Mouse (Mus musculus) yolk sac, embryonic 10.5 days (tissue): Measurements from ENCODE around the gene Heg1.

Experiments
- DNase-seq: peaks from one replicate; pipeline ENCODE4 v3.0.0-alpha.2; 2017; ENCODE audit warnings: low spot score

Heg1 gene

DNA sequence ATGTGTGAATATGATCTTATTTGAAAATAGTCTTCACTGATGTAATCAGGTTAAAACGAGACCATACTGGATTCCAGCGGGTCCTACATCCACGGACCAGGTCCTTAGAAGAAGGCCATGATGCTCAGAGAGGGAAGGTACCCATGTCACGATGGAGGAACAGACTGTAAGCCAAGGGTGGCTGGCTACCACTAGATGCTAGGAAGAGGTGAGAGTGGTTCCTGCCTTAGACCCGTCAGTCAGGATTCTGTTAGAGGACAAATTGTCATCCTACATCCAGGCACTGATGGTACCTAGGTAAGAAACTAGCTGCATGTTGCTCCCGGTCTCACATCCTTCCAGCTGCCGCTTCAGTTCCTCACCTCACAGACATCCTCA lies 6.9 kb upstream of the Heg1 start:
- no peak for DNase-seq

DNA sequence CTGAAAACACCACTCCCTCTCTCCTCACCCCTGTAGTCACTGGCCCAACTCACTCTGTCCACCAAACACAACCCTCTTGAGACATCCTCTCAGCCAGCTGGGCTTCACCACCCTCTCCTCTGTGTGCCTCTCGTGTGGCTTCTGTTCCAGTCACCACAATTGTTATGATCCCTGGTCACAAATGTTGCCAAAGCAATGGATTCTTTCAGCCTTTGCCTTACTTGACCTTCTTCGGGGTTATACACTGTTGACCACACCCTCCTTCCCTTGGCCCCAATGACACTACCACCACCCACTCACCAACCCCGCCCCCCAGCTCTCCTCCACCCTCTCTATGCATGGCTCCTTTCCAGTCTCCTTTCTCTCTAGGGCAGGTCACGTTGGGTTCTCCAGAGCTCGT lies 6.3 kb upstream of the Heg1 start:
- DNase-seq = no peak

DNA sequence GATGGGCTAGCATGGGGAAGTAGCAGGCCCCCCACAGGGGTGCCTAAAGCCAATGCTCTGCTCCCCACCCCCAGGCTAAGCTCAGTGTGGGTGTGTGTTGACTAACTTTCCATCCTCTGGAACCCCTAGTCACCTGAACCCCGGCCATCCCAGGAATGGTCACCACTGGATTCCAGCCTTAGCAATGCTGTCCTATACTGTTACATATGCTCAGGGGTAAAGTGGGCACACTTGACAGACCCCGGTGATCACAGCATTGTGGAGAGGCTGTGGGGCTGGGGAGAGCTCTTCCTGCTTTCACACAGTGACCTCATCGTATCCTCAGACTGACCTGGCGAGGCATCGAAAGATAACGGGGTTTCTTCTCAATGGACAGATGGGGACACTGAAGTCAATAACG lies 3.9 kb upstream of the Heg1 start:
- no peak for DNase-seq

DNA sequence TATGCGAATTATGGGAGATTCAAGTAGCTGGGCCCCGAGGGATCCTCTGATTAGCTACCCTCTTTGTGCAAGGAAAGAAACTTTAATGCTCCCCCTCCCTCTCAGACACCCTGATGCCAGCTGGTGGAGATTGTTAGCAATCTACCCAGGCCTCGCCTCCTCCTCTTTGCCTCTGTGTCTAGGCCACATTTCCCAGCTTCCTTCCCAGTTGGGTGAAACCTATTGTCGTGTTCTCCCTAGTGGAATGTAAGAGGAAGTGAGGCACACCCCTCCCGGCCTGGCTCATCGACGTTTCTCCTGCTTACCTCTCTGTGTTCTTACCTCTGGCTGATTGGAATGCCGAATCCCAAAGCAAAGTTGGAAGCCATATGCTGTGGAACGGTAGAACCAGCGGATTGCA lies 3.4 kb upstream of the Heg1 start:
- DNase-seq = no peak

DNA sequence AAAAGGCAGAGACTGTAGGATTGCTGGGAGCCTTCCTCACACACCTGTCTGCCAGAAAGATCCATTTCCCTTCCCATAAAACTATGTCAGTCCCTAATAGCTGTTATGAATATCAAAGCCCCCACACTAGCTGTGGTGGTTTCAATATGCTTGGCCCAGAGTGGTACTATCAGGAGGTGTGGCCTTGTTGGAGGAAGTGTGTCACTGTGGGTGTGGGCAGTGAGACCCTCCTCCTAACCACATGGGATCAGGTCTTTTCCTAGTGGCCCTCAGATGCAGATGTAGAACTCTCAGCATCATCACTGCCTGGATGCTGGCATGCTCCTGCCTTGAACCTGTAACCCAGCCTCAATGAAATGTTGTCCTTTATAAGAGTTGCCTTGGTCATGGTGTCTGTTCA lies 2.5 kb upstream of the Heg1 start:
- no peak for DNase-seq

DNA sequence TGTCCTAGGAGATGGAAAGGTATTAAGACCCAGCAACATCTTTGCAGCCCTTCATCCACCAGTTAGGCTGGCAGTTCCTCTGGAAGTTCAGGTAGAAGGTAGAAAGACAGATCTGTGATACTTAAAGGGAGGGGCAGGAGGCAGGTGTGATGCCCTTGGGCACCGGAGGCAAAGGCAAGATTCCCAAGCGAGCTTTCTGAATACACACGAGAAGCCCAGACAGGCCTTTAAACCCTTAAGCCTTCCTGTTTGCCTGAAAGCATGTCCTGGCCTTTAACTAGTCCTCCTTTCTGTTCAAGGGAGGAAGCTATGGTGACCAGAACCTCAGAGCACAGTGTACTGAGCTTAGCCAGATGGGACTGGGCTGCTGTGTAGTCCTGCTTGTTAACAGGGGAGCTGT lies 1.5 kb upstream of the Heg1 start:
- DNase-seq = no peak

DNA sequence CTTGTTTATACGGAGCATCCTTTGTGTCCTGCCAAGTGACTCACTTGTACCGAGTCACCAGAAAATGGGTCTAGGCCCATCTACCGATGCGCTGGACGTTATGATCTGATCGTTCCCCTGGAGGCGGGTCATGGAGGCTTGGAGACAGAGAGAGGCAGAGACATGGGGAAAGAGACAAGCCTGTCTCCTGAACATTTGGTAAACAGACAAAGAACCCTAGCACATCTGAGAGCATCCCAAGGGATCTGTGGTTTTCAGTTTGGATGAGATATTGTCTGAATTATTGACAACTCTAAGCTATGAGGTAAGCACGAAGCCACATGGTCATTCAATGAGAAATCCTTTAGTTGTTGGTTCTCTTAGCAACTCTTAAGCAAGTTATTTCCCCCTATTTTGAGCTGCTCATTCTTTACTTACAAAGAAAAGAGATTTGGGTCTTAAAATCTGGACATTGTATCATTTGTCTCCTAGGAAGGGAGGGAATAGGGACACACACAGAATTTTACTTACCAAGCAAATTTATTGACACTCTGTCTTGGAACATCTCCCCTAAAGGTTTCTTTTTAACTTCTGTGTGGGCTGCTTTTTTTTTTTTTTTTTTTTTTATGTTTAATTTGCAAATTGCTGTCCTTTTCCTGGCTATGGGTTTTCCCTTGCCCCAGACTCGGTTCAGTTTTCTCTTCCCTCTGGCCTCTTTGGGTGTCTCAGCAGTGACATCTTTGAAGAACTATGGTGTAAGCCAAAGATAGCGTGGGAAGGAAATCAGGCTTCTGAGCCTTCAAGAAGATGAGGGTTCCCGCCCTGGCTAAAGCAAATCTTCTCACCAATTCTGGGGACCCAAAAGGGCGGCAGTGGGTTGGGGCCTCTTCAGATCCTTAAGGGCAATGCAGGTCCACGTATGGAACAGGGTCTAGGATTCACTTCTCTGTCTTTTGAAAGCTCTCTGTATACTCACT lies 686 bp upstream of the Heg1 start:
- DNase-seq = no peak

DNA sequence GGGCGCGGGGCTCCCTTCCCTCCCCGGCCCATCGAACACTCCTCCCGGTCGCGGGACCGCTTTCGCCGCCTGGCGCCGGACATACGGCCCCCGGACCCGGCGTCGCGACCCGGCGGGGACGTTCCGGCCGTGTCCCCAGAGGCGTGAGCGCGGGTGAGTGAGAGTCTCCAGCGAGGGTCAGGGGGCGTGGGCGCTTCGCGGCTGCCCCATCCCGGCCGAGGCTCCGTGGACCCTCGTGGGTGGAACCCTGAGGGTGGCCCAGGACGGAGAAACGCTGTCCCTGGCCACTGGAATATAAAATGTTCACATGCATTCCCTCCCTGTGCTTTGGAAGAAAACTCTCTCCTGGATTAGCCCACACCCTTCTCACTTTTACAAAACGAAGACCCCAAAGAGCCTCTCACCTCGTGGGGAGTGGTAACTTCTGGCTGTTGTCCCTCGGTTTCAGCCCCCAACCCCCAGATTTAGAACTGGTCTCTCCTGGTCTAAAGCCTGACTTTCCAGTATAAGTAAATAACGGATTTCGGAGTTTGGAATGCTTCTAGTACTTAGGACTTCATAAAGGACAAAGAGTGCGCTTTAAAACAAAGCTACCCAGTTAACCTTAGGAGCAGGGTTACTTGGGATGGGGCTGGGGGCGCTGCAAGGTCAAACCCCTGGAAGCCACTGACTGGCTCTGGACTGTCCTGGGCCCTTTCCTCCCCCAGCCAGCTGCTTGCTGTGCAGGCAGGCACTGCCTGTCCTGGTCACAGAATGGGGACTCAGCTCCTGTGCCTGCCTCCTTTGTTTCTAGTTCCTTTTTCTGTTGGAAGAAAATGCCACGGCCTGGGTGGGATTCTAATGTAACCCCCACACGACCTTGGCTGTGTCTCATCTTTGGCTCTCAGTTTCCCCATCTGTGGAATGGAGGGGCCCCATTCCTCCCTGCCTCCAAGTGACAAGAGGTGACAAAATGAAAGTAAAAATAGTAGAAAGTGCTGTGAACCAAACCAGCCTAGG lies 832 bp downstream of the Heg1 start:
- peak; percentile 19 for DNase-seq

DNA sequence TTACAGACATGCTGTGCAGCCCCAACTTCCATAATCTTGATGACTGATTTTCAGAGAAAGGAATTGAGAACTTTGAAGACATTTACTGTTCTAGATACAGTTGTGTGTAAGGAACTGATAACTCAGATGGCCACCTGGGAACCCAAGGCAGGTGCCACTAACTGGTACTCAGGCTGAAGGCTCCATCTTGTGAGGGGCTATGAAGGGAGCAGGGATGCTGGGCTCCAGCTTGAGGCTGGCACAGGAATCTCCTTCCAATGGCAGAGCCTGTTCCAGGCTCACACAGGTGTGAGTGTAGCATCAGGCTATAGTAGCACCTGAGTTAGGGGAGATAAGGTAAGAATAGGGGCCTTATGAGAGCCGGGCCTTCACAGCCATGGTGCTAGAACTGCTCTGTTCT lies 1.9 kb downstream of the Heg1 start:
- no peak for DNase-seq

DNA sequence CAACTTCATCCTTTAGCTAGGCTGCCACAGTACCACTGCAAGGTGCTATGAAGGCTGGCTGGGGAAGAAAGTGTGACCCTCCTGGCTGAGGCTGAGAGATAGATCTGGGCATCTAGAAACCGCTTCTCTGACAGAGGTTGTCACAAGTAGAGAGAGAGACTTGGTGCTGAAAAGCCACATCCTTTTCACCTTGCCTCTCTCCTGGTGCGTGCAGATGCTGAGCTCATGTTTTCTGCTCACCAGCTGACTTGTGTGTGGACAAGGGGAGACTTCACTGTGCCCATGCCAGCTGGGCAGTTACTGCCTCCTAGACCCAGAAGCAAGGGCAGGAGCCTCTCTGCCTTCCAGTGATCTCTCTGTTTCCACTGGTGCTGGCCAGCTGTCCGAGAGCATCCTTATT lies 3.6 kb downstream of the Heg1 start:
- DNase-seq = no peak

DNA sequence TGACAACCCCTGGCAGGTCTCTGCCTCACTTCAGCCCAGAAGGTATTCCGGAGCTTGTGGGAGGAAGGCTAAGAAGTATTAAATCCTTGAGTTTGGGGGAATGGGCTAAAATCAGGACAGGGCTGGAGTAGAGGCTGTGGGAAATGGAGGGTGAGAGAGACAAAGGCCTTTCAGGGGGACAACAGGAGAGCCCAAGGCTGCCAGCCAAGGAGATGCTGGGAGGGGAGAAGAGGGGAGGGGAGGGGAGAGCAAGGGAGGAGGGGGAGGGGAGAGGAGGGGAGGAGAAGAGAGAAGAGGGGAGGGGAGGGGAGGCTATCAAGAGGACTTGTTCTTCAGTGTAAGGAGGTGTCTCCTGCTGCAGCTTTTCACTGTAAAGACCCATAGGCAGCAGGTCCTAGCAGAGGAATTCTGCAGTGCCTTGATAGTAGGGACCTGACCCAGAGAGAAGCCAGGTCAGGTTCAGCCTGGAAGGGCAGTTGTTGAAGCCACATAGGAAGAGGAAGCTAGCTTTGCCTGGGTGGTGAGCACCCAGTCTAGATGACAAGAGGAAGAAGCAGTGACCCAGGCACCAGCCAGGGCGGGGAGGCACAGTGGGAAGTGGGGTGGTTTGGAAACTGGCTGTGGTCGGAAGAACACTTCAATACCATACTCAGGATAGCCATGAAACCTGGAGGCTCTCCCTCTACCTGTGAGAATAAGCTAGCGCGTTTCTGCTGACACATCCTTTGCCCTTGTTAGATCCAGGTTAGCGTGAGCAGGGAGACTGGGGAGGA lies 7.0 kb downstream of the Heg1 start:
- no peak for DNase-seq

DNA sequence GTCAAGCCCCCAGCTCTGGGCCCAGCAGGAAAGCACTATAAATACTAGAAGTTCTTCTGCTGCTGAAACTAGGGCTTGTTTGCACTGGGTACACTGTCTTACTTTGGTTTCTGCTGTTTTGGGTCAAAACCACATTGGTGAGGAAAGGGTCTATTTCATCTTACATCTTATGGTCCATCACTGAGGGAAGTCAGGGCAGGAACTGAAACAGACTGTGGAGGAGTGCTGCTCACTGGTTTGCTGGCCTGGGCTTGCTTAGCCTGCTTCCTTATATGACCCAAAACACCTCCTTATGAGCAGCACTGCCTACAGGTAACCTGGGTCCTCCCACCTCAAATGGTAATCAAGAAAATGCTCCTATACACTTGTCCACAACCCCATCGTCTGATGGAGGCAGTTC lies 9.4 kb downstream of the Heg1 start:
- DNase-seq = no peak

DNA sequence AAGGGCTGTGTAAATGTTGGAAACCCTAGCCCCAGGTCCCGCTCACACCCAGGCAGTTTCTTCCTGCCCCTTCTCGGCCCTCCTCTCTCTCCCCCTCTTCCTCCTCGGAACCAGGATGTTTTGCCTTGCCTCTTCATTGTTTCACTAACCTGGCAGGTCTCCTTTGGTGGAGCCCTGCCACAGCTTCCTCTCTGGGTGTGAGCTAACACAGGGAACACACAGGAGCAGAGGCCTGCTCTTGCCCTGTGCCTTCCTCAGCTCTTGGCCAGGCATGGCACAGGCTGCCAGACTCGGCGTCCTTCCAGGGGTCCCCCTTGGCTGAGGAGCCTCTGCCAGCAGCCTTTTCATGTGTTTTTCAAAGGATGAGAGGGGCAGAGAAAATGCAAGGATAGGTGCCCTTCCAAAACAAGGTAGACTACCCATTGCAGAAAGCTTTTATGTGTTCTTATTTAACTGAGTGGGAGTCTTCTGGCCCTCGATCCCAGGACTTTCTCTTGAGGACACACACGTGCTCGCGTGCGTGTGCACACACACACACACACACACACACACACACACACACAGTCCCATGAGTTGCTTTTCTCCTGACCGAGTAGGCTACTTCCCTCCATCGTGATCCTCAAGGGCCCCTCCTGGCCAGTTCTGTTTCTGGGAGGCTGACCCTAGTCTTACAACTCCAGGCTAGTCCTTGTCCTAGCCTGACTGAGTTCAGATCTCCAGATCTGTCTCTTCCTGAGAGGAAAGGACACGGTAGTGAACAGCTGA lies 12.8 kb downstream of the Heg1 start:
- no peak for DNase-seq

DNA sequence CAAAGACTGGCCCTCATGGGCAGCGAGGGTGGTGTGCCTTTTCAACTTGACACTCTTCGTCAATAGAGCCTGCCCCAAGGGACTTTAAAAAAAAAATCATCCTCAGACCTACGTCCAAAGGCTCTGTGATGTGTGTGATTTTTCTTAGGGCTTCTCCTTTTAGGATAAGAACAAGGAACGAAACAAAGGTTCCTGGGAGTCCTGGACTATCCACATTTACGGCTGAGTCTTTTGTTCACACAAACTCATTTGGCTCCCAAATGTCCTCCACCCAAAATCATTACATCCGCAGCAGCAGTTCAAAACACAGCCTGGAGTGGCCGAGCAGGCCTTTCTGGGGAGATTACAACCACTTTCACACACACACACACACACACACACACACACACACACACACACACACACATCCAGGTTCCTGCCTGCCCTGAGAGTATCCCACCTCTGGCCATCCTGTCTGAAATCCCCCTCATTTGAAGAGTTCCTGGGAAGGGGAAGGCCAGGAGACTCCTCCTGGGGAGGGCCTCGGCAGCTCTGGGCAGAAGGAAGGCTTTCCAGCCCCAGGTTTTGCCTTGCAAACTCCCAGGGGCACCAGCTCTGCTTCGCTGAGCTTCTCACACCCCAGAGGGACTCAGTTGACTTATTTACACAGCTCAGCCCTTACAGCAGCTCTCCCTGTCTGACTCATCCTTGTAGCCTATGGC lies 13.6 kb downstream of the Heg1 start:
- no peak for DNase-seq

DNA sequence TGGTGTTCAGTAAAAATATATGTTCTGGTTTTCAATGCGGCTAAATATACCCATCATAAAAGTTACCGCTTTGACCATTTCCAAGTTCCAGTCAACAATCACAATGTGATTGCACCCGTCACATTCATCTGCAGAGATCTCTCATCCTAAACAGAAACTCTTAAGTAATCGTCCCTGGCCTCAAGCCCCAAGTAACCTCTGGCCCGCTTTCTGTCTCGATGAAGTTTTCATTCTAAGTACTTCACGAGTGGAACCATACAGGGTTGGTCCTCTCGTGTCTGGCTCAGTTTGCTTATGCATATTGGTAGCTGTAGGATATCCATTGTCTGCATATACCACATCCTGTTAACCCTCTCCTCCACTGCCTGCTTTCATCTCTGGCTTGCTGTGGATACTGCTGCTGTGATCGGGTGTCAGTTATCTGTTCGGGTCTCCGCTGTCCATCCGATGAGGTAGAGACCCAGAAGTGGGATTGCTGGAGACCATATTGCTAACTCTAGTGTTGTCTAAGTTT lies 14.2 kb downstream of the Heg1 start:
- DNase-seq = no peak

DNA sequence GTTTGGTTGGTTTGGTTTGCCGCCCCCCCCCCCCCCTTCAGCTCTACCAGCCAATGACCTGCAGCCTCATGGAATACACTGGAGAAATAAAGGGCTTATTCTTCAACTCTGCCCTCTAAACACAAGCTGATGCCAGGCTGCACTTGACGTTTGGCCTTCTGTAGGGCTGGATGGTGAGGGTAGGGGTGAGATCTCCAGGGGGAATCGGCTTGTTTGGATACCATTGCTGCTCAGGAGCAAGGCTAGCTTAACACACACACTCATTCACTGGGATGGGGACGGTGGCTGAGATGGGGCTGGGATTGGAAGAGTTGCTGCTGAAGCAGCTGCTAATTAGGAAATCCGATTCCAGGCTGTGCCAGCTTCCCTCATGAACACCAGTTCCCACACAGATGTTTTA lies 16.4 kb downstream of the Heg1 start:
- no peak for DNase-seq

DNA sequence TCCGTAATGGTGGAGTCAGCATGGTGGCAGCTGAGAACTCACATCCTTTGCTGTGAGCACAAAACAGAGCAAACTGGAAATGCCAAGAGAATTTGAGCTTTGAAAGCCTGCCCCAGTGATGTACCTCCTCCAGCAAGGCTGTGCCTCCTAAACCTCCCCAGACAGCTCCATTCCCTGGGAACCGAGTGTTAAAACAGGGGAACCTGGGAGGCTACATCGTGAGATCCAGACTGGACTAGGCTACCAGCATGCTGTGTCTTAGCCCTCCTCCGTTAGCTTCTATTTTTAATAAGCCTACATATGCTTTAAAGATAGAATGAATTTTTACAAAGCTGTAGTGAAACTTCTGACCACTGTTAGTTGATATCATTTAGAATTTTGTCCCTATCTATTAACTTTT lies 17.7 kb downstream of the Heg1 start:
- DNase-seq = no peak

DNA sequence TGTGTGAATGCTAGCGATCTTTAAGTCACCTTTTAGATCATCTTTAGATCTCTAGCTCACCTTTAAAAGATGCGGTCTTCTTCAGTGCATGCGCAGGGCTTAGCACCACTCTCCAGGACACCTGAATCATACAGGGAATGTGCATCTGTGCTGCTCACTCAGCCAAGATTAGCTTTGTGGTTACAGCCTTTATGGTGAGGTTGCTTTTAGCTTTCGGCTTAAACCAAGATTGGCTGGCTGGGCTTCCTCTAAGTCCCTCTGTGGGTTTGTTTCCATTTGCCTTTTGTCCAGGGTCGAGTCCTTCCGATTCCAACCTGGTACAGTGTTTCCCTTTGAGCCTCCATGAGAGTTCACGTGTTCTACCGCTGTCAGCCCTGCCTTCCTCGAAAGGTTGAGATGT lies 20.1 kb downstream of the Heg1 start:
- no peak for DNase-seq

DNA sequence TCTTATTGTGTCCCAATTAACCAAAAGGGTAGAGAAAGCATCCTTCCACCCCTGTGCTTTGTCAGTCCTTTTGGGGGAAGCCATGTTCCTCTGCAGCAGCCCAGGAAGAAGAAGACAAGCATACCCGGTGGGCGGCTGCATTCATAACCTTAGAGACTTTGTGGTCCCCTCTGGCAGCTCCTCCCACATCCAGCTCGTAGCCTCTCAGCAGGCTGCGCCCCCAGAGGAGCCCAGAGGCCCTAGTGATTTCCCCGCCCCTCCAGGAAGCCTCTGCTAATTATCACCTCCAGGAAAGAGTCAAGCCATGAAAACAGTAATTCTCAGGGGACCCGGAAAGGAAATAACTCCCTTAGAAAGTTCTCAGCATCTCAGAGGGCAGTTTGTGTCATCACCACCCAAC lies 21.1 kb downstream of the Heg1 start:
- no peak for DNase-seq

DNA sequence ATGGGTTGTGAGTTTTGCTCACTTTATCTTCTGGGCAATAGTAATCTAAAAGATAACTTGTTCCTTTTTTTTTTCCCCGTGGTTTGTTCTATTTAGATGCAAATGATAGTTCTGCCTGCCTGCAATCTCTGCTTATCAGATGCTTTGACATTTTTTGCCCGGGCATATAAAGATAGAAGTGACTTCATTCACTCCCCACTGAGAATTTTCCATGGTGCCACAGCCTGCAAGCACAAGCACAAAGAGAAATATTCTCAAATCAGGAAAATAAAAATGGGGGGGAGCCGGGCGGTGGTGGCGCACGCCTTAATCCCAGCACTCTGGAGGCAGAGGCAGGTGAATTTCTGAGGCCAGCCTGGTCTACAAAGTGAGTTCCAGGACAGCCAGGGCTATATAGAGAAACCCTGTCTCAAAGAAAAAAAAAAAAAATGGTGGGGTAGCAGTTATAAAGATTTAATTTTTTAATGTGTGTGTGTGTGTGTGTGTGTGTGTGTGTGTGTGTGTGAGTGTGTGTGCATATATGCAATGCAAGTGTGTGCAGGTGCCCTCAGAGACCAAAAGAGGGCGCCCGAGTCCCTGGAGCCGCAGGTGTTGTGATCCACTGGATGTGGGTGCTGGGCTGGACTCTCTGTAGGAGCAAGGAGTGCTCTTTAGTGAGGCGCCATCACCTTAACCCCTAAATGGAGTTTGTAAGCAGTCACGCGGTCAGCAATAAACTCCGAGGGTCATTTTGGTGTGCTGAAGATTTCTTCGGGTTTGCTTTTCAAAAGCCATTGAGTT lies 22.1 kb downstream of the Heg1 start:
- no peak for DNase-seq
